Mouse (Mus musculus): ENCODE data around the gene Ifrd2.

DNA sequence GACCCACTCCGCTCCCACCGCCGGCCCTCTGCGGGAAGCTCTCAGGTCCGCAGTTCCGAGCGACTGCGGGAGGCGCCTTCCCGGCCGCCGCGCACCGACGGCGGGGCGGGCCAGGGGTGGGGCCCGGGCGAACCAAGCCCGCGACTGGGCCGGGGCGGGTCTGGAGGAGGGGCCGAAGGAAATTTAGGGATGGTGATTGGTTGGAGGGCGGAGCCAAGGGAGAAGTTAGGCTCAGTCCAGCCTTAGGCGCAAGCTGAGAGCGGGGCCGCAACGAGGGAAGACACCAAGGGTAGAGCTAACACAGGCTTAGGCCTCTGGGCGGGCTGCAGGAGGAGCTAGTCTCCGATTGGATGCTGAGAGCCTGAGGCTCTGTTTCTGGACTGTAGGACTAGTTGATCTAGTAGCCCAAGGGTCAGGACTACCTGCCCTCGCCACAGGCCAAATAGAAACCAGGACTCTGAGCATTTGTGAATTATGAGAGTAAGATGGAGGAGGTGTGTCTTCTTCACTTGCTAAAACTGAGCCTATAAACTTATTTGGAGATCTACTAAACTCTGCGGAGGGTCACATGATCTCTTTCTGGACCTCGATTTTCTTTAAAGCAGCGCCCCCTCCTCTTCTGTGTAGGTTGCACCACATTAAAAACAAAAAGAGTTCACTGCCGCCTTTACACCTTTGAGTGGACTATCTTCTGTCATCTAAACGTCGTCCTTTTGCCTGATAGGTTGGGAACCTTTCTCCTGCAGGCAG, 48.0 kb downstream of the Ifrd2 start, which contains the start of gene Gnai2:
- no peak for TF ChIP-seq HCFC1 (IDR thresholded peaks at IDR 0.05; ENCODE audit: borderline replicate concordance, insufficient read depth, low read length)
- no peak for TF ChIP-seq CHD2 (IDR thresholded peaks at IDR 0.05; ENCODE audit: low read depth, low read length)
- TF ChIP-seq ZC3H11A (IDR thresholded peaks at IDR 0.05; ENCODE audit: borderline replicate concordance, low read depth, low read length) = no peak
- TF ChIP-seq ZNF384 (IDR thresholded peaks at IDR 0.05; ENCODE audit: low read depth, low read length) = no peak

All from ES-E14 (cell line).